Mouse (Mus musculus) cortical plate, adult 2 months (tissue): ENCODE measurements around the gene Tnfrsf1b.

Source experiments
- CTCF ChIP-seq: fragments of 200-500 bp; IDR thresholded peaks from 2 replicates; pipeline ENCODE4 v1.5.1; 2011; ENCODE audit warnings: mild to moderate bottlenecking, control low read depth, low read length; ENCODE audit not compliant: insufficient read depth; ENCODE audit errors: extremely low read depth
- POLR2A ChIP-seq: fragments of 200-500 bp; IDR thresholded peaks from 2 replicates; pipeline ENCODE4 v1.6.1; 2011; ENCODE audit warnings: mild to moderate bottlenecking, low read length, control low read depth; ENCODE audit not compliant: insufficient read depth; ENCODE audit errors: extremely low read depth

- TF ChIP-seq CTCF (no peak), POLR2A (no peak)
These were observed 28.2 kb upstream of the Tnfrsf1b start for GRCm38 (mm10) chr4:145274887-145275286.
